Mouse (Mus musculus) forebrain, embryonic 14.5 days (tissue): Measurements from ENCODE around the gene 9630041A04Rik. TPM values are rescaled to one million over a fixed set of nuclear protein-coding genes. Genes with fewer than 3 reads are reported as not detected.

ENCODE experiments used
- ATAC-seq: fragments of 200-750 bp; cut with Nextera tagmentation; 2 replicates; pipeline ENCODE4 v1.8.0; 2017; ENCODE audit warnings: mild to moderate bottlenecking, moderate library complexity
- DNase-seq: peaks from one replicate; pipeline ENCODE4 v3.0.0-alpha.2; 2015; ENCODE audit warnings: low spot score
- H3K27ac ChIP-seq: fragments of 300-500 bp; sonication (generic); 2 replicates; pipeline ENCODE4 v1.5.1; 2014; ENCODE audit warnings: low read depth, mild to moderate bottlenecking, control low read depth, low read length, moderate library complexity
- H3K27me3 ChIP-seq: fragments of 300-500 bp; sonication (generic); replicated peaks from 2 replicates; pipeline ENCODE4 v1.6.1; 2014; ENCODE audit warnings: low read length, control low read depth, mixed read lengths; ENCODE audit not compliant: control insufficient read depth, insufficient read depth
- H3K36me3 ChIP-seq: fragments of 300-500 bp; sonication (generic); 2 replicates; pipeline ENCODE4 v1.6.1; 2014; ENCODE audit warnings: low read length, control low read depth; ENCODE audit not compliant: control insufficient read depth, insufficient read depth
- H3K4me1 ChIP-seq: fragments of 300-500 bp; sonication (generic); 2 replicates; pipeline ENCODE4 v1.6.1; 2014; ENCODE audit warnings: antibody characterized with exemption, low read length, control low read depth; ENCODE audit not compliant: control insufficient read depth, insufficient read depth
- H3K4me2 ChIP-seq: fragments of 300-500 bp; sonication (generic); 2 replicates; pipeline ENCODE4 v1.6.1; 2014; ENCODE audit warnings: mild to moderate bottlenecking, control low read depth, low read length
- H3K4me3 ChIP-seq: fragments of 300-500 bp; sonication (generic); 2 replicates; pipeline ENCODE4 v1.5.1; 2014; ENCODE audit warnings: low read depth, low read length, control low read depth
- H3K9ac ChIP-seq: fragments of 300-500 bp; sonication (generic); 2 replicates; pipeline ENCODE4 v1.6.1; 2014; ENCODE audit warnings: mild to moderate bottlenecking, low read length, control low read depth, moderate library complexity
- H3K9me3 ChIP-seq: fragments of 300-500 bp; sonication (generic); replicated peaks from 2 replicates; pipeline ENCODE4 v1.6.1; 2016; ENCODE audit warnings: low read length, control low read depth, mixed read lengths; ENCODE audit not compliant: control insufficient read depth
- WGBS: fragments of 180-500 bp; shearing (Covaris S2); extraction: QIAGEN DNeasy Blood & Tissue Kit; methylation state at CpG from one replicate; pipeline ENCODE4 v1.1.7; 2014; 5-methylcytosine and 5-hydroxymethylcytosine counted together
- polyA plus RNA-seq: library from polyadenylated mRNA; unstranded; fragments of >200 nt; fragmentation: Nextera tagmentation; extraction: Ambion mirVana; gene quantifications from 2 replicates; pipeline ENCODE4 v1.2.1, GENCODE M21; 2014

Gene 9630041A04Rik
- polyA plus RNA-seq: 0.28 TPM in 1 of 2 replicates, not detected in the other

- Histone ChIP-seq H3K4me1 (peaks cover 9% of the 10 kb centered on the region; the same call in 1 of the 2 replicates), H3K36me3 (no peaks in the 10 kb centered on the region), H3K27ac (no peak within 1 kb of the TSS), H3K4me3 (no peak within 1 kb of the TSS), H3K4me2 (peak within 1 kb of the TSS; percentile 38), H3K27me3 (no peaks in the 10 kb centered on the region), H3K9me3 (no peaks in the 10 kb centered on the region), H3K9ac (no peak within 1 kb of the TSS)
- DNase-seq (no peak), ATAC-seq (no peak)
- WGBS: 75% methylated on average over 15 of the region's 15 CpGs
Observed at GRCm38 (mm10) chr9:101861596-101862471, at the start of gene 9630041A04Rik. TSS of gene 9630041A04Rik (plus strand) at chr9:101861841.

GRCm38 (mm10) chr9:101823896-101824295 lies 37.7 kb upstream of the 9630041A04Rik start:
- no peak overlapping the region for H3K9ac ChIP-seq
- H3K4me1 ChIP-seq: peaks cover 6% of the 10 kb centered on the region; the same call in 1 of the 2 replicates
- 10% methylated on average over 7 of the region's 7 CpGs for WGBS
- no peak overlapping the region for H3K4me2 ChIP-seq
- ATAC-seq (no peak; the same call in 1 of the 2 replicates), DNase-seq (peak; percentile 69)
- no peaks in the 10 kb centered on the region for H3K9me3 ChIP-seq
- H3K27ac ChIP-seq: no peak overlapping the region
- H3K4me3 ChIP-seq: no peak overlapping the region
- no peaks in the 10 kb centered on the region for H3K27me3 ChIP-seq
- no peaks in the 10 kb centered on the region for H3K36me3 ChIP-seq

GRCm38 (mm10) chr9:101825626-101826025 lies 36.0 kb upstream of the 9630041A04Rik start:
- Histone ChIP-seq H3K27ac (no peak overlapping the region), H3K4me2 (no peak overlapping the region), H3K4me3 (no peak overlapping the region), H3K27me3 (no peaks in the 10 kb centered on the region), H3K4me1 (peaks cover 6% of the 10 kb centered on the region; the same call in 1 of the 2 replicates), H3K9me3 (no peaks in the 10 kb centered on the region), H3K9ac (no peak overlapping the region), H3K36me3 (no peaks in the 10 kb centered on the region)
- DNase-seq (no peak), ATAC-seq (no peak)
- 95% methylated on average over 8 of the region's 8 CpGs for WGBS

- no peak overlapping the region for H3K4me2 ChIP-seq
- no peaks in the 10 kb centered on the region for H3K27me3 ChIP-seq
- H3K27ac ChIP-seq: no peak overlapping the region
- H3K36me3 ChIP-seq: no peaks in the 10 kb centered on the region
- DNase-seq (no peak), ATAC-seq (no peak)
- 86% methylated on average over 2 of the region's 2 CpGs for WGBS
- no peaks in the 10 kb centered on the region for H3K4me1 ChIP-seq
- H3K9ac ChIP-seq: no peak overlapping the region
- H3K9me3 ChIP-seq: no peaks in the 10 kb centered on the region
- no peak overlapping the region for H3K4me3 ChIP-seq
Observed at GRCm38 (mm10) chr9:101833619-101834018, 28.0 kb upstream of the 9630041A04Rik start.

GRCm38 (mm10) chr9:101841101-101841500 lies 20.5 kb upstream of the 9630041A04Rik start:
- 84% methylated on average over 11 of the region's 11 CpGs for WGBS
- no peak overlapping the region for H3K4me2 ChIP-seq

GRCm38 (mm10) chr9:101843893-101844292 lies 17.7 kb upstream of the 9630041A04Rik start:
- H3K36me3 ChIP-seq: no peaks in the 10 kb centered on the region
- H3K9ac ChIP-seq: no peak overlapping the region
- no peak overlapping the region for H3K27ac ChIP-seq
- no peaks in the 10 kb centered on the region for H3K9me3 ChIP-seq
- WGBS: 77% methylated on average over 4 of the region's 4 CpGs
- ATAC-seq: no peak
- no peaks in the 10 kb centered on the region for H3K27me3 ChIP-seq
- H3K4me1 ChIP-seq: no peaks in the 10 kb centered on the region
- H3K4me3 ChIP-seq: no peak overlapping the region
- no peak for DNase-seq
- no peak overlapping the region for H3K4me2 ChIP-seq

More at GRCm38 (mm10) chr9:101841101-101841500, 20.5 kb upstream of the 9630041A04Rik start:
- H3K27me3 ChIP-seq: no peaks in the 10 kb centered on the region
- H3K27ac ChIP-seq: no peak overlapping the region
- H3K4me3 ChIP-seq: no peak overlapping the region
- no peaks in the 10 kb centered on the region for H3K36me3 ChIP-seq
- no peaks in the 10 kb centered on the region for H3K4me1 ChIP-seq
- H3K9me3 ChIP-seq: no peaks in the 10 kb centered on the region
- ATAC-seq (no peak), DNase-seq (peak; percentile 27)
- no peak overlapping the region for H3K9ac ChIP-seq

GRCm38 (mm10) chr9:101845691-101846090 lies 15.9 kb upstream of the 9630041A04Rik start:
- no peaks in the 10 kb centered on the region for H3K9me3 ChIP-seq
- DNase-seq (no peak), ATAC-seq (no peak)
- no peak overlapping the region for H3K9ac ChIP-seq
- H3K36me3 ChIP-seq: no peaks in the 10 kb centered on the region
- no peak overlapping the region for H3K27ac ChIP-seq
- H3K4me3 ChIP-seq: no peak overlapping the region
- H3K4me1 ChIP-seq: no peaks in the 10 kb centered on the region
- H3K27me3 ChIP-seq: no peaks in the 10 kb centered on the region
- WGBS: 83% methylated on average over 6 of the region's 6 CpGs
- H3K4me2 ChIP-seq: no peak overlapping the region

GRCm38 (mm10) chr9:101862481-101863065 lies 932 bp downstream of the 9630041A04Rik start:
- DNase-seq (peak; percentile 81), ATAC-seq (peak; percentile 83)
- Histone ChIP-seq H3K27me3 (no peaks in the 10 kb centered on the region), H3K4me3 (no peak overlapping the region), H3K9ac (no peak overlapping the region), H3K4me2 (peak overlapping the region; percentile 38), H3K4me1 (peaks cover 9% of the 10 kb centered on the region; the same call in 1 of the 2 replicates), H3K9me3 (no peaks in the 10 kb centered on the region), H3K27ac (no peak overlapping the region; the same call in 1 of the 2 replicates), H3K36me3 (no peaks in the 10 kb centered on the region)
- WGBS: 26% methylated on average over 12 of the region's 12 CpGs
